Mouse (Mus musculus): ENCODE results near the gene Cacna2d1. TPM values are rescaled to one million over a fixed set of nuclear protein-coding genes. Genes with fewer than 3 reads are reported as not detected.
A peak's percentile ranks its signal among the peaks of the same experiment; 100 is the strongest.

Cacna2d1 gene
- polyA plus RNA-seq, 1 experiment from 2014 or later: 32.8 TPM

- 87% methylated on average over 6 of the region's 6 CpGs for WGBS
- no peak overlapping the region for H3K4me2 ChIP-seq
- no peaks in the 10 kb centered on the region for H3K36me3 ChIP-seq
- H3K27ac ChIP-seq (replicated peaks): no peak overlapping the region
- H3K27me3 ChIP-seq (replicated peaks): no peaks in the 10 kb centered on the region
- H3K4me1 ChIP-seq: no peaks in the 10 kb centered on the region
- H3K4me3 ChIP-seq (replicated peaks): no peak overlapping the region
- ATAC-seq (ENCODE audit: low FRiP score): no peak
- no peak overlapping the region for H3K9ac ChIP-seq (replicated peaks)
- H3K9me3 ChIP-seq (replicated peaks): no peaks in the 10 kb centered on the region
Observed at GRCm38 (mm10) chr5:16299631-16300030, 365.1 kb downstream of the Cacna2d1 start.

DNA sequence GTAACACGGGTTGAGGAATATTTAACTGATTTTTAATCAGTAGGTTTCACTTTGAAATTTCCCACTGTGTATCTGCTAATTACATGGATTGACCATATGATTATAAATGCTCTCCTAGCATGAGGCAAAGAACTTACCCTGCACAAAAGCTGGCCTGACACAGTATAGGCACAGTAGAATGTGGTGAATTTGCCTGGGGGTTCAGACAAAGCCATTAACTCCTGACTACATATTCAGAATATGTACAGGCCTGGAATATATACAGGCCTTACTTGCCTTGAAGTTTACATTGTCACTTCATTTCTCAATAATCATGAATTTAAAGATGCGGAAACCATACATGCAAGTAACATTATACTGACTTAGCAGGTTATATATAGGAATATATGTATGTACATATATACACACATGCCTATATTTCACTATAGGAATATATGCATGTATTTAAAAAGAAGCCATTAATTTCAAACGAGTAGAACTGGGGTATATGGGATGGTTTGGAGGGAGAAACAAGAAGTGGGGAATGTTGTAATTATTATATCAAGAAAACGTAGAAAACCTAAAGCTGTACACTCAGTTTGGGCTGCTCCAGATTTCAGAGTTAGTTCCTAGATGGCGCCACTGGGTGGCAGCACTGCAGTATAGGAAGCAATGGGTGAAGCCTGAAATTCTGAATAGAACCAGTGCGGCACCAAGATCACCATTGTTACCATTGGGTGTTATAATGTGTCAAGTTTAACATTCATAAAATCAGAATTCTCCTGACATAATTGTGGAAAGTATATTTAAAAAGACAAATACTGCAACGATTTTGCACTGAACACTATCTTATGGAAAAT is 374.9 kb downstream of the Cacna2d1 start:
- Histone ChIP-seq H3K27me3 (replicated peaks) (no peaks in the 10 kb centered on the region), H3K9ac (replicated peaks) (no peak overlapping the region), H3K36me3 (no peaks in the 10 kb centered on the region), H3K9me3 (replicated peaks) (no peaks in the 10 kb centered on the region), H3K4me3 (replicated peaks) (no peak overlapping the region), H3K4me1 (no peaks in the 10 kb centered on the region), H3K27ac (replicated peaks) (no peak overlapping the region), H3K4me2 (no peak overlapping the region)
- WGBS: 38% methylated on average over 7 of the region's 7 CpGs
- ATAC-seq (ENCODE audit: low FRiP score): peak; percentile 88; the same call in 1 of the 2 replicates

DNA sequence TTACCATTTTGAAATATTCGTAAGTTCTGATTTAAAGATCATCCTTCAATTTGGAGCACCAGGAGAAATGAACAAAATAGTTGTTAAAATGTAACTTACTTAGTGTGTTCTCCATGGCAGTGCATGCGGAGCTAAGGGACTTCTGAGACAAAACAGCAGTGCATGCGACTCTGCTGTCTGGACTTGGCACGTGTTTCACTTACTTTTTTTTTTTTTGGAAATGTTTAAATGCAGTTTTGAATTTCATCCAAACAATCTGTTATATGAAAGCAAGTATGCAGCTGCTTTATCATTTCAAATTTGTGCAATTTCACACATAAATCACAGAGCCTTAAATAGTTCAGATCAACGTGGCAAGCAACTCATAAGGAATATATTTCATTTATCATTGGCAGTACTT is 379.8 kb downstream of the Cacna2d1 start:
- no peak for ATAC-seq (ENCODE audit: low FRiP score)
- no peaks in the 10 kb centered on the region for H3K9me3 ChIP-seq (replicated peaks)
- no peak overlapping the region for H3K4me3 ChIP-seq (replicated peaks)
- H3K36me3 ChIP-seq: no peaks in the 10 kb centered on the region
- H3K27me3 ChIP-seq (replicated peaks): no peaks in the 10 kb centered on the region
- no peak overlapping the region for H3K4me2 ChIP-seq
- H3K9ac ChIP-seq (replicated peaks): no peak overlapping the region
- WGBS: 81% methylated on average over 5 of the region's 5 CpGs
- no peaks in the 10 kb centered on the region for H3K4me1 ChIP-seq
- H3K27ac ChIP-seq (replicated peaks): no peak overlapping the region

DNA sequence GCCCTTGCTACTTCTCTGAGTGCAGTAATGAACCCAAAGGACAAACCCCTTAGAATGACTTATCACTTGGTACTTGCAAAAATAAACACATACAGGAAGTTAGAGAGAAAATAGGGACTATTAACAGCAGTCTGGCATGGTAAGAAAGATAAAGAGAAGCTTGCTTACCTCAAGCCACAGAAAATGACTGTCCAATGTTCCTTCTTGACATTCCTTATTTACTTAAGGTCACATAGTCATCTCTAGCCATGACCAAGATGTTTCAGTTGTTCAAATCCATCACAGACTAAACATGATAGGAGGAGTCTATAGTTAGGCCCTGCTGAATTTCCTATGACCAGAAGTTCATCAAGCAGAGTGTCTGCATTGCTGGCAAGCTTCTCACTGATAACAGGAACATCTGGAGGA is 381.5 kb downstream of the Cacna2d1 start:
- no peak for ATAC-seq (ENCODE audit: low FRiP score)
- Histone ChIP-seq H3K36me3 (no peaks in the 10 kb centered on the region), H3K4me1 (no peaks in the 10 kb centered on the region), H3K27me3 (replicated peaks) (no peaks in the 10 kb centered on the region), H3K4me2 (no peak overlapping the region), H3K4me3 (replicated peaks) (no peak overlapping the region), H3K9ac (replicated peaks) (no peak overlapping the region), H3K27ac (replicated peaks) (no peak overlapping the region), H3K9me3 (replicated peaks) (no peaks in the 10 kb centered on the region)

- H3K9me3 ChIP-seq (replicated peaks): no peaks in the 10 kb centered on the region
- no peaks in the 10 kb centered on the region for H3K4me1 ChIP-seq
- H3K4me3 ChIP-seq (replicated peaks): no peak overlapping the region
- no peaks in the 10 kb centered on the region for H3K36me3 ChIP-seq
- no peak overlapping the region for H3K9ac ChIP-seq (replicated peaks)
- no peak for ATAC-seq (ENCODE audit: low FRiP score)
- 89% methylated on average over 4 of the region's 4 CpGs for WGBS
- H3K27ac ChIP-seq (replicated peaks): no peak overlapping the region
- H3K27me3 ChIP-seq (replicated peaks): no peaks in the 10 kb centered on the region
- no peak overlapping the region for H3K4me2 ChIP-seq
Observed at GRCm38 (mm10) chr5:16317680-16318242, 383.3 kb downstream of the Cacna2d1 start.

DNA sequence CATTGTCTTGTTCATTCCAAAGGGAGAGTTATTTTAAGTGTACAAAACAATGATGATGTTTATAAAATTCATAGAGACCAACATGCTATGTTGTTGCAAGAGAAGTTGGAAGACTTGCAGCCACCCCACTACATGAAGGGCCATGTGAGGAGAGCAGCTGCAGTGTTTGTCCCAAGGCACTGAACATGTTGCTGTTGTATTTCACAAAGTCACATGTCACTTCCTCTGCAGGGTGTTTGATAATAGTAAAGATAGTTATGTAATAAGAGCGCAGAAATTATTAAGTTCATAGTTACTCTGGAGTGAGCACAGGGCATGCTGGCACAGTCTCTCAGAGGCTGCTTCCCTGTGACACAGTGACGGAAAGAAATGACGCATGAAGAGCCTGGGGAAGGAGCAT is 392.1 kb downstream of the Cacna2d1 start:
- Histone ChIP-seq H3K36me3 (no peaks in the 10 kb centered on the region), H3K9me3 (replicated peaks) (no peaks in the 10 kb centered on the region), H3K27me3 (replicated peaks) (no peaks in the 10 kb centered on the region), H3K9ac (replicated peaks) (no peak overlapping the region), H3K4me3 (replicated peaks) (no peak overlapping the region), H3K4me1 (no peaks in the 10 kb centered on the region), H3K27ac (replicated peaks) (no peak overlapping the region), H3K4me2 (no peak overlapping the region)
- WGBS: 93% methylated on average over 3 of the region's 3 CpGs
- no peak for ATAC-seq (ENCODE audit: low FRiP score)

- Histone ChIP-seq H3K36me3 (0 out of 2 replicates have a peak, but pooled peaks cover 2% of the 10 kb centered on the region), H3K4me1 (no peaks in the 10 kb centered on the region), H3K27ac (replicated peaks) (no peak overlapping the region), H3K9me3 (replicated peaks) (no peaks in the 10 kb centered on the region), H3K27me3 (replicated peaks) (no peaks in the 10 kb centered on the region), H3K4me2 (no peak overlapping the region), H3K4me3 (replicated peaks) (no peak overlapping the region), H3K9ac (replicated peaks) (no peak overlapping the region)
- ATAC-seq (ENCODE audit: low FRiP score): no peak
Observed at GRCm38 (mm10) chr5:16345393-16345792, 410.9 kb downstream of the Cacna2d1 start.

DNA sequence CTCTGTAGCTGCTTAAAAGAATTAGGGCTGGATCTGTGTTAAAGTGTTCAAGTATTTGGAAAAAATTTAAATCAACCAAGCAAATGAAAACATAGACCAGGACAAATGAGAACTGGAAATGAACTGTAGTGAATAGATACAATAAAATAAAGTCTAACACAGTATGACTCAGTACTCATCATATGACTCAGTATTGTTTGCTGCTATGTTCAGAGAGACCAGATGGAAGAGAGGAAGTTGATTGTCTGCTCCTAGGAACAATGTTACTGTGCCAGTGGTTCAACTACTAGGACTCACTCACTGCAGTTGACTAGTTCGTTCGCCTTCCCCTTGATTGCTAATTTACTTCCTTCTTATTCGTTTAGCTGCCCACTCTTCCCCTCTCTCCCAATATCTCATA is 421.3 kb downstream of the Cacna2d1 start:
- Histone ChIP-seq H3K4me2 (no peak overlapping the region), H3K4me3 (replicated peaks) (no peak overlapping the region), H3K27me3 (replicated peaks) (no peaks in the 10 kb centered on the region), H3K36me3 (0 out of 2 replicates have a peak, but pooled peaks cover 4% of the 10 kb centered on the region), H3K9ac (replicated peaks) (no peak overlapping the region), H3K9me3 (replicated peaks) (no peaks in the 10 kb centered on the region), H3K4me1 (no peaks in the 10 kb centered on the region), H3K27ac (replicated peaks) (no peak overlapping the region)
- 92% methylated on average over 3 of the region's 3 CpGs for WGBS
- ATAC-seq (ENCODE audit: low FRiP score): no peak

- Histone ChIP-seq H3K27ac (replicated peaks) (no peak overlapping the region), H3K4me1 (no peaks in the 10 kb centered on the region), H3K4me3 (replicated peaks) (no peak overlapping the region), H3K9ac (replicated peaks) (no peak overlapping the region), H3K4me2 (no peak overlapping the region), H3K27me3 (replicated peaks) (no peaks in the 10 kb centered on the region), H3K36me3 (0 out of 2 replicates have a peak, but pooled peaks cover 4% of the 10 kb centered on the region), H3K9me3 (replicated peaks) (no peaks in the 10 kb centered on the region)
- no peak for ATAC-seq (ENCODE audit: low FRiP score)
- WGBS: 83% methylated on average over 4 of the region's 4 CpGs
Observed at GRCm38 (mm10) chr5:16357709-16358108, 423.2 kb downstream of the Cacna2d1 start.

DNA sequence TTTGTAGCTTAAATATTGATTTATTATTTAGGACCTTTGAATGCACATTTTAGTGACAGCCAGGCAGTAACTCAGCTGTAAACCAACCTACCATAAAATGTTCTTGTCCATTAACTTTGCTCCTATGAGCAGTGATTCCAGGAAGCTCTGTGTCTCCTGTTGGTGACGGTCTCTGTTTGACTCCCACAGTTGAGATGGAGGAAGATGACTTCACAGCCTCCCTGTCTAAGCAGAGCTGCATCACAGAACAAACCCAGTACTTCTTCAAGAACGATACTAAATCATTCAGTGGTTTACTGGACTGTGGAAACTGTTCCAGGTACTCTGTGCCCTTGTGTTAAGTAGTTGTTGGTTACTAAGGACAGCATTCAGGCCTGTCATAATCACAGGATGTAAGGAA is 427.6 kb downstream of the Cacna2d1 start:
- 0 out of 2 replicates have a peak, but pooled peaks cover 4% of the 10 kb centered on the region for H3K36me3 ChIP-seq
- H3K4me2 ChIP-seq: no peak overlapping the region
- no peak for ATAC-seq (ENCODE audit: low FRiP score)
- no peak overlapping the region for H3K4me3 ChIP-seq (replicated peaks)
- 82% methylated on average over 2 of the region's 2 CpGs for WGBS
- H3K9ac ChIP-seq (replicated peaks): no peak overlapping the region
- no peaks in the 10 kb centered on the region for H3K27me3 ChIP-seq (replicated peaks)
- no peaks in the 10 kb centered on the region for H3K9me3 ChIP-seq (replicated peaks)
- H3K4me1 ChIP-seq: no peaks in the 10 kb centered on the region
- H3K27ac ChIP-seq (replicated peaks): no peak overlapping the region

DNA sequence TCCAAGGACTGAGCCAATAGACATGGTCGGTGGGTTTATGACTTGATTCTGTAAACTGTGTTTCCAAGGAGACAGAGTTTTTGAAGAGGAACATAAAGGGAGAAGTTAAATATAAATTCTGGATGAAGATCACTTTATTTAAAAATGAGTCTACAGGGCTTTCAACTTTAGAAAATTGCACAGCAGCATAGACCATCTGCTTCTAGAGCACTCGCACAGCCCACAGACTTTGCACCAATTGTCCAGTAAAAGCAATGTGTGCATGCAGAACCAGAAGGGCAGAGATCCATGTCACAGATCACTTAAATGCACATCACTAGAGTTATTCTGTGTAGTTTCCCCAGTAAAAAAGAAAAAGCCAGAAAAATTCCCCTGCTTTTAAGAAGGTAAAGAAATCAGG is 428.7 kb downstream of the Cacna2d1 start:
- H3K9me3 ChIP-seq (replicated peaks): no peaks in the 10 kb centered on the region
- H3K36me3 ChIP-seq: 0 out of 2 replicates have a peak, but pooled peaks cover 4% of the 10 kb centered on the region
- ATAC-seq (ENCODE audit: low FRiP score): no peak
- WGBS: 79% methylated on average over 2 of the region's 2 CpGs
- no peak overlapping the region for H3K27ac ChIP-seq (replicated peaks)
- no peak overlapping the region for H3K9ac ChIP-seq (replicated peaks)
- H3K4me1 ChIP-seq: no peaks in the 10 kb centered on the region
- no peak overlapping the region for H3K4me2 ChIP-seq
- no peaks in the 10 kb centered on the region for H3K27me3 ChIP-seq (replicated peaks)
- no peak overlapping the region for H3K4me3 ChIP-seq (replicated peaks)

DNA sequence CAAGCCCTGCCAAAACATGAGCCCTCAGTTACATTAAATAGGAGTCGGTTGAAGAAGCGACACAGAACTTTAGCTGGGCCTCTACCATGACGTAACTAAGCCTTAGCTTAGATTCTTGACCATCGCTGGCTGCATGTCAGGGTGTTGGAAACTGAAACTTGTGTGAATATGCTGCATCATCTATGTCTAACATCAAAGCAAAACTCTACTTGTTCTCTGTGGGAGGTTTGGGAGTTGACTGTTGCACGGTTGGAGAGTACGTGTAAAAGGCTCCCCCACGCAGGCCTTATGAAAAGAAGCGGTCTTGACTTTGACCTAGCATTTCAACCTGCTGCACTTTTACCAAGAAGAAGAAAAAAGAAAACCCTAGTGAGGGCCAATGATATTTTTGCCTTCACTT is 436.2 kb downstream of the Cacna2d1 start:
- WGBS: 89% methylated on average over 8 of the region's 8 CpGs
- H3K4me3 ChIP-seq (replicated peaks): no peak overlapping the region
- H3K4me2 ChIP-seq: no peak overlapping the region
- no peaks in the 10 kb centered on the region for H3K4me1 ChIP-seq
- H3K36me3 ChIP-seq: no peaks in the 10 kb centered on the region
- no peak overlapping the region for H3K27ac ChIP-seq (replicated peaks)
- H3K9ac ChIP-seq (replicated peaks): no peak overlapping the region
- no peaks in the 10 kb centered on the region for H3K9me3 ChIP-seq (replicated peaks)
- no peak for ATAC-seq (ENCODE audit: low FRiP score)
- H3K27me3 ChIP-seq (replicated peaks): no peaks in the 10 kb centered on the region

All from neural tube, embryonic 15.5 days (tissue).